Mouse (Mus musculus): Measurements from ENCODE around the gene Rbms2.
A peak's percentile ranks its signal among the peaks of the same experiment; 100 is the strongest.
"Not testable (repeated sequence)": the region's sequence is repeated elsewhere in the genome, so short reads cannot be mapped to it uniquely, and the experiment has no call there.

Rbms2 gene

GRCm38 (mm10) chr10:128179989-128180388, at the start of gene Rbms2:
Gene Rbms2, minus strand, starts transcription at chr10:128180297.
- no peak for DNase-seq (ENCODE audit: low spot score)

GRCm38 (mm10) chr10:128228009-128228408, 47.9 kb upstream of the Rbms2 start:
- no peak for DNase-seq (ENCODE audit: low spot score)

- DNase-seq (ENCODE audit: low spot score), result no peak
Measured at GRCm38 (mm10) chr10:128227592-128227991, 47.5 kb upstream of the Rbms2 start.

DNA sequence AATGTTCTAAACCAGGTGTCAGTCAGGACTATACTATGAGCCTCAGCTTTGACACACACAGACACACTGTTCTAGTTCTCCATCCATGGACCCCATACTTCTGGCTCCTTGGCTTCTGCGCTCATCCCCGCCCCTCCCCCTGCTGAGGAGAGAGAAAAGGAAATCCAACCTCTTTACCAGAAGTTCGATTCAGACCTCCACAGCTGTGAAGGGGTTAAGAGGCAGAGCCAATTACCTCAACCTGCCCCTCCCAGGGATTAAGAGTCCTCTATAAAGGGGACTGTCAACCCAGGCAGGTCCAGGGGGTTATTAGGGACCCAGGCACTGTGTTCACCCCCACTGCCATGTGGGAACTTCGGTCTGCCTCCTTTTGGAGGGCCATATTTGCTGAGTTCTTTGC, 45.4 kb upstream of the Rbms2 start, which contains the start of gene Mip:
Gene Mip, plus strand, starts transcription at position 301 of the 400 bp plus-strand sequence.
- DNase-seq (ENCODE audit: low spot score), result no peak

DNA sequence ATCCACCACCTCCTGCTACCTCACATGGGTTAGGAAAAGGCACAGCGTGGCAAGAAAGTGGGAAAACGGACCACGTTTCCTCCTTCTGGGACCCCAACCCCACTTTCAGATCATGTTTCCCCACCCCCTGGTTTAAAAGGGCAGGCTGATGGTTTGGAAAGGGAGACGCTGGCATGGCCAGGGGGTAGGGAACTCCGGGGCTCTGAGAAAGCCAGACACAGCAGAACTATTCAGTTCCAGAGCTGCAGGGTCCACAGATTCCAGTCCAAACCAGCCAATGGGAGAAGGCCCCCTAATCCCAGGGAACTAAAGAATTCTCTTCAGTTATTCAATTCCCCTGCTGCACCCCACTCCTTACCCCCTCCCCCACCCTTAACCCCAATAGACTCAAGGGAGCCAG, 45.0 kb upstream of the Rbms2 start:
- no peak for DNase-seq (ENCODE audit: low spot score)

DNA sequence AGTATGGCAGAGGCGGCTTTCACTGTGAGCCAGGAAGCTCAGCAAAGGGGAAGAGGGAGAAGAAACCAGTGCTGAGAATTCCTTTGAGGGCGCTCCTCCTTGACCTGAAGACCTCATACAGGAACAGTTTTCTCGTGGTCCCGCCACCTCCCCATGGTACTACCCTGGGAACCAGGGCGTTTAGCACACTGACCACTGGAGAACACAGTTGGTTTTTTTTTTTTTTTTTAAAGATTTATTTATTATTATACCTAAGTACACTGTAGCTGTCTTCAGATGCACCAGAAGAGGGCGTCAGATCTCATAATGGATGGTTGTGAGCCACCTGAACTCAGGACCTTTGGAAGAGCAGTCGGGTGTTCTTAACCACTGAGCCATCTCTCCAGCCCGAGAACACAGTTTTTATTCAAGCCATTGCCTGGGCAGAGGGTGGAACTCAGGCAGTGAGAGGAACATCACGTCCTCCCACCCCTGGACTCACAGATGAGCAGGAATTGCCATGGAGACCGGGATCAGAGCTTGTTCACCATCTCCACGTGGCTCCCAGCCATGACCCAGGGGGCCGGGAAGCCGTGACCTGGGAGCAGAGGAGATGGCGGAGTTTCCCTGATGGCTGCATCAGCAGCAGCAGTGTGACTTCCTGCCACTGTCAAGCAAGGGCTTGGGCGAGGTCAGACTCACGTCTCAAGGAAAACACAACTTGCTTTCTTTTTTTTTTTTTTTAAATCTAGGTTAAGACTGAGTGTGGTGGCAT, 41.6 kb upstream of the Rbms2 start:
- no peak for DNase-seq (ENCODE audit: low spot score)

GRCm38 (mm10) chr10:128218387-128219117, 38.5 kb upstream of the Rbms2 start:
- DNase-seq (ENCODE audit: low spot score), result no peak

- DNase-seq (ENCODE audit: low spot score), result no peak
Measured at GRCm38 (mm10) chr10:128214981-128215380, 34.9 kb upstream of the Rbms2 start.

GRCm38 (mm10) chr10:128214112-128214511, 34.0 kb upstream of the Rbms2 start:
- DNase-seq (ENCODE audit: low spot score), result not testable (repeated sequence)

DNA sequence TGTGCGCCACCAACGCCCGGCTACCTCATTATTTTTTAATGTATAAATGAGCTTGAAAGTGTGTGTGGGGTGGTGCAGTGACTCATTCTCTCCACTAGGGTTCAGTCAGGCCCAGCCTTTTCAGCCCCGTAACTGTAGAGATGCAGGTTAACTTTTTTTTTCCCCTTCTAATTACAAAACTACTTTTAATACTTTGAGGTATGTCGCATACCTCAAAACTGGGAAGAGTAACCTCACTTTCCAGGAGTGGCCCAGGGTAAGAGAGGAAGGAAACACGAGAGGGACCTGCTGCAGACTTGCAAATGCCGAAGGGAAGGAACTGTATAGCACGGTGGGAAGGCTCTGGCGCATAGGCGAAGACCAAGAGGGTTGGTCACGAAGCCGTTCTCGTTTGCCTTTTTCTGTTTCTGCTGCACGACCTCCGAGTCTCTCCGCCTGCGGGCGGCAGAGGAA, 32.8 kb upstream of the Rbms2 start:
- peak; percentile 24 for DNase-seq (ENCODE audit: low spot score)

DNA sequence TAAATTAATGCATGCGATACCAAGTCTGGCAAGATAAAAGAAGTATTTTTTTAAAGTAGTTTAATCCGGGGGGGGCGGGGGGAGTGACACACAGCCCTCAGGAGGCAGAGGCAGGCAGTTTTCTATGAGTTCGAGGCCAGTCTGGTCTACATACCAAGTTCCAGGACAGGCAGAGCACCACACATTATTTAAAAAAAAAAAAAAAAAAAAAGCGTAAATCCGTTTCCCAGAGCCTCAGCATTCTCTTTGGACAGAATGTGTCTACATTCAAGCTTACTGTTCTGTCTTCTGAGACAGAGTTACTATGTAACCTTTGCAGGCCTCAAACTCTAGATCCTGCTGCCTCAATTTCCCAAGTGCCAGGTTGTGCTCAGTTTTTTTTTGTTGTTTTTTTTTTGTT, 32.1 kb upstream of the Rbms2 start:
- DNase-seq (ENCODE audit: low spot score), result no peak

DNA sequence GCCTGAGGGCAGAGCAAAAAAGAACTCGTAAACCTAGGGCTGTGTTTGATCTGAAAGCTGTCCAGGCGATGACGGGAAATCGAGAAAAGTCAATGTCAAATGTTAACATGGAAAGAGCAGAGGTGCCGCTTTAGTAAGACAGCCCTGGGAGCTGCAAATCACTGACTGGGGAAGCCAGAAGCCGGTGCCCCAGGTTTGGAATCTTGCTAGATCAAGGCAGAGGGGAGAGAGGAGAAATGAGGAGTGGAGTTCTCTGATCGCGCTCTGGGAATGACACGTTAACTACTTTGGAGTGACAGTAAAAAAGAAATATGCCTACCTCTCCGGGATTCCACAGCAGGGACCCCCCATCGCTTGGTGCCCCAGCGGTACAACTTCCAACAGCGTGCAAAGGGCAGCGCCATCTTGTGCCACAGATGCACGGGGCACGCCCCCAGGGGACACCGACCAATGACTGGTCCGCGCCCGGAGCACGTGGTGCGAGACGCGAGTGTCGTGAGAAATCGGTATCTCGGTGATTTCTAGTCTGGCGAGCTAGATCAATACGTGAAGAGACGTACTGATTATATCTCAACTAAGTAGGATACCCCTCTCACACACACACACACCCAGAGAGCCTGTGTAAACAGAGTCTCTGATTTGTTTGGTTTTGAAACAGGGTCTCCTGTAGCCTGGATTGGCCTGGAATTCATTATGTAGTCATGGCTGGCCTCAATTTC, 31.5 kb upstream of the Rbms2 start, which contains the start of gene Spryd4:
Gene Spryd4, minus strand, starts transcription at position 418 of the 719 bp plus-strand sequence.
- DNase-seq (ENCODE audit: low spot score), result peak; percentile 77

DNA sequence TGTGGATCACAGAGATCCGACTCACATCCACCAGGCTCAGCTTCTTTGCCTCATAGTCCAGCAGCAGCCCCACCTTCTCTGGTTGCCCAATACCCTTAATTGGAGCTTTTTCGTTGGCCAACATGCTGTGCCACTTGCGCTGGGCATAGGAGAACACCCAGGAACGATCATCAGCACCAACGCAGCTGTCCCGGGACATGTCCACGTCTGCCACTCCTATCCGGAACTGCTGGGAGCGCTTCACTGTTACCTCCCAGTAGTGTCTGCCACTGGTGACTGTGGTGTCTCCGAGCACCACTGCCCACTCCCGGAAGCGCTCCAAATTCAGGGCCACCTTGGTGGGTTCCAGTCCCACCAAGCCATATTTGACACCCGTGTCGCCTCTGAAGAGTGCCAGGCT, 30.9 kb upstream of the Rbms2 start:
- DNase-seq (ENCODE audit: low spot score), result no peak

DNA sequence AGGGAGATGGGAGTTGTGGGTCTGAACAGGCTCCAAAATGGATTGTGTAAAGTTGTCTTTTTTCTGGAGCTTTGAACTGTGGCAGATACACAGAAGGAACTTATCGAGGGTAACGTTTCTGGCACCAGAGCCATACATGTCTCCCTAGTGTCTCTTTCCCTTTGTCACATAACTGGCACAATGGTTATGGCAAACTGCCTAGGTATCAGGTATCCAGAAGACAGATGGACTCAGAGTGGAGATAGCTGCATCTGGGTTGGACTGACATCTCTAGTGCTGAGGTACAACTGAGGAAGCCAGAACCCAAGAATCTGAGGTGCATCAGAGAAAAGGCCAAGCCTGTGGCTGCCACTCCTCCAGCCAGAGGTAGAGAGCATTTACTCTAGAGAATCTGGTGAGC, 30.0 kb upstream of the Rbms2 start:
- DNase-seq (ENCODE audit: low spot score), result no peak

GRCm38 (mm10) chr10:128209311-128210009, 29.4 kb upstream of the Rbms2 start:
- DNase-seq (ENCODE audit: low spot score), result no peak

DNA sequence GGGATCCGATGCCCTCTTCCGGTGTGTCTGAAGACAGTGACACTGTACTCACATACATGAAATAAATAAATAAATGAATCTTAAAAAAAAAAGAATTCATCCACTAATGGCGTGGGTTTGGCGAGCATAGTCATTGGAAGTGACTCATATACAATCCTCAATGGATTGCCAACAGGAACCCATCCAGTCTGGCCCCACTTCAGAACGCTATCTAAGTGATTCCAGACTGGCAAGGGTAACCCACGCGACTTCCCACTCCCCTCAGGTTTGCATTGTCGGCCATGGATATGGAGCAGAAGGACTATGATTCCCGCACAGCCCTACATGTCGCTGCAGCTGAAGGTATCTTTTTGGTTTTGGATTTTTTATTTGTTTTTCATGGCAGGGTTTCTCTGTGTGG, 28.2 kb upstream of the Rbms2 start:
- no peak for DNase-seq (ENCODE audit: low spot score)

GRCm38 (mm10) chr10:128204941-128205340, 24.8 kb upstream of the Rbms2 start:
- DNase-seq (ENCODE audit: low spot score), result no peak

DNA sequence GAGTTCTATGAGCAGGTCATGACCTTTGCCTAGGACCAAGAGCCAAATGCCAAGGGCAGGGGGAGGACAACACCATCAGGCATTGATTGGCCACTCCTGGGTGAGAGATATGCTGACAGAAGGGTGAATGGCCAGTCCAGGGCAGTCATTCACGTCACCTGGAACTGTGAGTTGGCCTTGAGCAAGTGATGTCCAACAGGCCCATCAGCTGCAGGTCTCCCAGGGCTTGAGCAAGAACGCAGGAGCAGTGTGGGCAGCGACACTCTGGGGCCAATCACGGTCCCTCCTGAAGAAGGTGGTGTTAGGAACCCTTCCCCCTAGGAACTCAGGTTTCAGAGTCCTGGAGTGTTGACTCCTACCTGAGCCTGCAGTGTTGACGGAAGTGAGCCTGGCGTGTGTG, 21.8 kb upstream of the Rbms2 start:
- no peak for DNase-seq (ENCODE audit: low spot score)

- DNase-seq (ENCODE audit: low spot score), result no peak
Measured at GRCm38 (mm10) chr10:128194551-128195461, 14.7 kb upstream of the Rbms2 start.

GRCm38 (mm10) chr10:128194024-128194550, 14.0 kb upstream of the Rbms2 start, which contains the start of gene Gls2:
Gene Gls2, plus strand, starts transcription at chr10:128194457.
- peak; percentile 93 for DNase-seq (ENCODE audit: low spot score)
